Mouse (Mus musculus) intestine, postnatal 0 days (tissue): ENCODE measurements at regions not wholly inside any gene's neighbourhood (a gene's known extent, or its start where the extent isn't known, plus 50 kb on each side); places are given as distances from the start of the nearest gene placed in this dataset.
A peak's percentile ranks its signal among the peaks of the same experiment; 100 is the strongest.

Experiments used
- ATAC-seq: fragments of 200-750 bp; cut with Nextera tagmentation; 2 replicates; pipeline ENCODE4 v1.8.0; 2017; ENCODE audit warnings: mild to moderate bottlenecking, moderate TSS enrichment, moderate library complexity
- H3K27ac ChIP-seq: fragments of 300-500 bp; sonication (generic); 2 replicates; pipeline ENCODE4 v1.5.1; 2014; ENCODE audit warnings: mild to moderate bottlenecking, low read depth, low read length, moderate library complexity
- H3K27me3 ChIP-seq: fragments of 300-500 bp; sonication (generic); replicated peaks from 2 replicates; pipeline ENCODE4 v1.6.1; 2014; ENCODE audit warnings: low read length, mixed read lengths; ENCODE audit not compliant: control insufficient read depth, insufficient read depth
- H3K36me3 ChIP-seq: fragments of 300-500 bp; sonication (generic); 2 replicates; pipeline ENCODE4 v1.6.1; 2014; ENCODE audit warnings: mild to moderate bottlenecking, moderate library complexity; ENCODE audit not compliant: control insufficient read depth, insufficient read depth
- H3K4me1 ChIP-seq: fragments of 300-500 bp; sonication (generic); replicated peaks from 2 replicates; pipeline ENCODE4 v1.6.1; 2014; ENCODE audit warnings: antibody characterized with exemption, low read length, mixed read lengths; ENCODE audit not compliant: control insufficient read depth, insufficient read depth
- H3K4me2 ChIP-seq: fragments of 300-500 bp; sonication (generic); replicated peaks from 2 replicates; pipeline ENCODE4 v1.6.1; 2014; ENCODE audit warnings: low read depth, mild to moderate bottlenecking, moderate library complexity
- H3K4me3 ChIP-seq: fragments of 300-500 bp; sonication (generic); 2 replicates; pipeline ENCODE4 v1.5.1; 2014; ENCODE audit warnings: low read depth, low read length
- H3K9ac ChIP-seq: fragments of 300-500 bp; sonication (generic); 2 replicates; pipeline ENCODE4 v1.6.1; 2014; ENCODE audit warnings: mild to moderate bottlenecking, low read depth, low read length
- H3K9me3 ChIP-seq: fragments of 300-500 bp; sonication (generic); 2 replicates; pipeline ENCODE4 v1.6.1; 2016; ENCODE audit warnings: mixed run types; ENCODE audit not compliant: control insufficient read depth
- CTCF ChIP-seq: sonication (generic); IDR thresholded peaks from 2 replicates; pipeline ENCODE4 v1.5.1; 2016; ENCODE audit warnings: low read depth, mild to moderate bottlenecking, control low read depth, antibody characterized with exemption, moderate library complexity
- WGBS: fragments of 180-500 bp; shearing (Covaris S2); extraction: QIAGEN DNeasy Blood & Tissue Kit; methylation state at CpG from one replicate; pipeline ENCODE4 v1.1.7; 2014; 5-methylcytosine and 5-hydroxymethylcytosine counted together

DNA sequence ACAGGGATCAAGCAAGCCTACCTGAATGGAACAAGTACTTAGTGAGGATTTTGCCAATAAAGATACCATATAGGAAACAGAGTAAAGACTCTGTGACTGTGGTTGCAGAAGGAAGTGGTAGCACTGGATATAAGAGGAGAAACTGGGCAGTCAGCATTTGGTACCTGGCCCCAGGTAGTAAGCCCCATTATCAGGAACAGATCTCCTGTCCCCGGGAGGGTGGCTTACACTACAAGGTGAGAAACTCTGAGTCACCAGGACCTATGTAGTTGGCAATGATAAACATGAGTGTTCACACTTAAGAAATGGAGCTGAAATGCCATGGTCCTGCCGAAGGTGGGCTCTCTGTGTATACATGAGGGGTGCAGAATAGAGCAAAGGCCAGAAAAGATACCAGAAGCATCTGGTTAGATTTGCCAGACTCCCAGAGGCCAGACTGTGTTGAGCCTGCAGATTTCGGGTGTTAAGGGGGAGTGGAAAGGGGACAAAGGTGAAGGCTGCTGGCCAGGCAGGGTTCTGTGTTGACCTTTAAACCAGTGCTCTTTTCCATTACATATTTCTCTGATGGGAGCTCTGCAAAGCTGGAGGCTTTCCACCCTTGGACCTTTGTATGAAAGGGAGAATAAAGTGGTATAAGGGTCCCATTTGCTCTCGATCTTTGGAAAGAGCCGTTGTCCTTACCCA, 66.8 kb upstream of the Acsl1 start:
- no peak overlapping the region for H3K9ac ChIP-seq
- no peaks in the 10 kb centered on the region for H3K36me3 ChIP-seq
- TF ChIP-seq CTCF = no peak
- 53% methylated on average over 5 of the region's 5 CpGs for WGBS
- no peaks in the 10 kb centered on the region for H3K27me3 ChIP-seq
- H3K4me2 ChIP-seq = no peak overlapping the region
- peak; percentile 85 for ATAC-seq
- no peak overlapping the region for H3K4me3 ChIP-seq
- no peaks in the 10 kb centered on the region for H3K9me3 ChIP-seq
- 0 out of 2 replicates have a peak, but pooled peaks cover 3% of the 10 kb centered on the region for H3K4me1 ChIP-seq
- peak overlapping the region; percentile 81 for H3K27ac ChIP-seq

- no peaks in the 10 kb centered on the region for H3K36me3 ChIP-seq
- no peak overlapping the region for H3K9ac ChIP-seq
- no peaks in the 10 kb centered on the region for H3K27me3 ChIP-seq
- no peaks in the 10 kb centered on the region for H3K9me3 ChIP-seq
- 0 out of 2 replicates have a peak, but pooled peaks cover 3% of the 10 kb centered on the region for H3K4me1 ChIP-seq
- TF ChIP-seq CTCF = no peak
- 54% methylated on average over 7 of the region's 7 CpGs for WGBS
- H3K27ac ChIP-seq = peak overlapping the region; percentile 79
- H3K4me2 ChIP-seq = no peak overlapping the region
- ATAC-seq = peak; percentile 93
- H3K4me3 ChIP-seq = no peak overlapping the region
Measured at GRCm38 (mm10) chr8:46408886-46409285, 62.0 kb upstream of the Acsl1 start.

GRCm38 (mm10) chr8:46409296-46409695, 61.5 kb upstream of the Acsl1 start:
- 30% methylated on average over 2 of the region's 2 CpGs for WGBS
- Histone ChIP-seq H3K27me3 (no peaks in the 10 kb centered on the region), H3K4me1 (no peaks in the 10 kb centered on the region), H3K9ac (no peak overlapping the region), H3K4me3 (no peak overlapping the region), H3K9me3 (no peaks in the 10 kb centered on the region), H3K4me2 (no peak overlapping the region), H3K36me3 (no peaks in the 10 kb centered on the region), H3K27ac (peak overlapping the region; percentile 79)
- no peak for TF ChIP-seq CTCF
- ATAC-seq = peak; percentile 91

- no peaks in the 10 kb centered on the region for H3K27me3 ChIP-seq
- ATAC-seq = no peak
- 0 out of 2 replicates have a peak overlapping the region, but pooled peaks have one; percentile 24 for H3K4me2 ChIP-seq
- WGBS = 63% methylated on average over 11 of the region's 11 CpGs
- H3K4me1 ChIP-seq = no peaks in the 10 kb centered on the region
- H3K36me3 ChIP-seq = no peaks in the 10 kb centered on the region
- no peak for TF ChIP-seq CTCF
- H3K27ac ChIP-seq = peak overlapping the region; percentile 15; the same call in 1 of the 2 replicates
- H3K9ac ChIP-seq = no peak overlapping the region
- H3K4me3 ChIP-seq = no peak overlapping the region
- H3K9me3 ChIP-seq = no peaks in the 10 kb centered on the region
Measured at GRCm38 (mm10) chr8:46411877-46412625, 58.8 kb upstream of the Acsl1 start.

DNA sequence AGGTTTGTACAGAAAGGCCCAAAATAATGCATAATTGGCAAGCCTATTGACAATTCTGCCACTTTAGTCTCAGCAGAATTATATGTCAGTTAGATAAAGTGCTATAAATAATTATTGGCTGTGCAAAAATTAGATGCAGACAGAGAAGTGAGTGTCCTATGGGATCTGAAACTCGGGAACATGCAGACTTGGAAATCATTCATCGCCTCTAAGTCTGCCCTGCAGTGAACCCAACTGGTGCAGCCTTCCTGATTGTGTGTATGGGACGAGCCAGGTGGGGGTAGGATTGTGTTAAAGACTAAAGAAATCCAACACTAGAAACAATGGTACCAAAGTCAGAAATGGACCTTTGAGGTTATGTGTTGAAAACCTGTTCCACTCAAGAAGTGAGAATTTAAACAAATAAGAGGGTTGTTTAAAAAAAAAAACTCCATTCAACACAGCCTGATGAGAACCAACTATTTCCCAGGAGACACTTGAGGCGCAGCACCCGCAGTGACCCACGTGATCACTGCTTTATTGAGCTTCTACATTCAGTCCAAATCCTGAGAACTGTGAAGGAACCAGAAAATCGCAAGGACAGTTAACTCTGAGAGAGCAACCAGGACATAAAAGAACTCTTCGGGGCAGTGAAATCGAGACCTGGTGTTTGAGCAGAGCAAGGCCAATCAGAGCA, 57.4 kb upstream of the Acsl1 start:
- no peak for TF ChIP-seq CTCF
- no peaks in the 10 kb centered on the region for H3K27me3 ChIP-seq
- H3K27ac ChIP-seq = no peak overlapping the region
- ATAC-seq = no peak
- H3K36me3 ChIP-seq = no peaks in the 10 kb centered on the region
- H3K9ac ChIP-seq = no peak overlapping the region
- H3K4me2 ChIP-seq = no peak overlapping the region
- H3K4me3 ChIP-seq = no peak overlapping the region
- H3K9me3 ChIP-seq = no peaks in the 10 kb centered on the region
- no peaks in the 10 kb centered on the region for H3K4me1 ChIP-seq
- 83% methylated on average over 9 of the region's 9 CpGs for WGBS

DNA sequence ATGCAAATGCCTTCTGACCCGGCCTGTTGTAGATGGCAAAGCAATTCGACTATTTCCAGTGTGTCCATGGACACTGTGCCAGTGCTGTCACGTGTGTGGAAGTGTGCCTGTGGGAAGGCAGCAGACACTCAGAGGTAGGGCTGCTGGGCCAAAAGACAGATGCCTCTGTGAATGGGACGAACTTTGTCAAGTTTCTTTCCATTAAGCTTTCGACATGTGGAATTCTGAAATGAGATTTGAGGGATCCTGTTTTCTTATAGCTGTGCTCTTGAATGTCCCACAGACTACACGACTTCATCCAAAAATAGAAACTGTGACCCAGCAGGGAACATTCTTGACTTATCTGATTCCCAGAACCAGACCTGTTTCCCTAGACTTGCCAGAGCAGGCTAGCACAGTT, 56.0 kb upstream of the Acsl1 start:
- no peak overlapping the region for H3K4me3 ChIP-seq
- no peaks in the 10 kb centered on the region for H3K36me3 ChIP-seq
- no peak overlapping the region for H3K4me2 ChIP-seq
- ATAC-seq = no peak
- no peaks in the 10 kb centered on the region for H3K4me1 ChIP-seq
- H3K9me3 ChIP-seq = no peaks in the 10 kb centered on the region
- no peak overlapping the region for H3K9ac ChIP-seq
- H3K27ac ChIP-seq = no peak overlapping the region
- no peaks in the 10 kb centered on the region for H3K27me3 ChIP-seq
- WGBS = 83% methylated on average over 6 of the region's 6 CpGs
- no peak for TF ChIP-seq CTCF
